Mouse (Mus musculus) right cerebral cortex, adult 2 months (tissue): ENCODE data around the gene H3f3a.
A peak's percentile ranks its signal among the peaks of the same experiment; 100 is the strongest.

Experiments
- DNase-seq, 2 experiments: peaks; one replicate each; pipeline ENCODE4 v3.0.0; 2021 to 2022; ENCODE audit warnings: low spot score in 2 of 2

H3f3a gene

GRCm38 (mm10) chr1:180782906-180783579 is 30.7 kb downstream of the H3f3a start:
- no peak for DNase-seq

GRCm38 (mm10) chr1:180781250-180781649 is 32.5 kb downstream of the H3f3a start:
- no peak for DNase-seq

GRCm38 (mm10) chr1:180780291-180780690 is 33.5 kb downstream of the H3f3a start:
- no peak for DNase-seq

DNA sequence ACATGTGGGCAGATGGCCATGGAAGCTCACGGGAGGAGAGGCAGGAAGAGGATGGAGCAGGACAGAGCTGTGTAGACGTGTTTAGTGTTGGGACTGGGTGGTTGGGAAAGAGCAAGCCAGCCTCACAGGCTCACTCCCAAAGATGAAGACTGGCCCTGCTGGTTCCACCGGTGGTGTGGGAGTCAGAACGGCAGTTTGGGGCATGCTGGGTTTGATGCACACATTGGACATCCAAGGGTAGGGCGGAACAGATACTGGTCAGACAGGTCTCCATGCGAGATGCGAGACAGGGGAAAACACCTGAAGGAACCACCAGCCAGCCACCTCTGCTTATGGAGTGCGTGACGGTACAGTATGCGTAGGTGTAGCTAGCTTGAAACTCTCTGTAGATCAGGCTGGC is 34.8 kb downstream of the H3f3a start:
- DNase-seq = no peak

DNA sequence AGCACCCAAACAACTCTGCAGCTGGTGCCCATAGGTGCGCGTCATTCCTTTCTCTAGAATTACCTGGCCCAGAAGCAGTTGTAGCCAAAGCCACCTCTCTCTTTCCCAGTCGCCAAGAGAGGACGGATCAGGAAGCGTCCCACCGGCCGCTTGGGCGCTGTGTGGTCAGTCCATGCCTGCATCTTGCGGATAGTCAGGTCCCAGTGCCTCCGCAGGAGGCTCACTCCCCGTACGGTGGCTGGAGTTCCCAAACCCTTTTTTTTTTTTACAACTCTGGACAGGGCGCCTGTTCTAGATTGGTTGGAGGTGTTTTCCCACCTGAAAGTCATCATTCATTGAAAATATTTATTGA is 35.4 kb downstream of the H3f3a start:
- DNase-seq = no peak

GRCm38 (mm10) chr1:180777660-180778402 is 35.9 kb downstream of the H3f3a start:
- DNase-seq = peak; percentile 70 to 72

DNA sequence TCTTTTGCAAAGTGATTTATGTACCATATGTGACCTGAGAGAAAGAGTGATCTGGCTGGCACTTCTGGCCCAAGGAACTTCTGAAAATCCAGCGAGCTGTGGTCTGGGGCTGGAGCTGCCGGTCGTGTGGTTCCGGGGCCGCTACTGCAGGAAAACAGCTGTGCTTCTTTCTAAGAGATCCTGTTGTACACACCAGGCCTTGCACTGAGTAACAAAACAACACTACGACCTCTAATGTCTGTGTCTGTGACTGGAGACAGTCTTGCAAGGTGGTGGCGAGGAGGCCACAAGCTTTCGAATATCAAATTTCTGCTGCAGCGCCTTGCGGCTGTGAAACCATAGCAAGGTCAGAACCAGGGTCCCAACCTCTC is 36.5 kb downstream of the H3f3a start:
- DNase-seq = no peak

DNA sequence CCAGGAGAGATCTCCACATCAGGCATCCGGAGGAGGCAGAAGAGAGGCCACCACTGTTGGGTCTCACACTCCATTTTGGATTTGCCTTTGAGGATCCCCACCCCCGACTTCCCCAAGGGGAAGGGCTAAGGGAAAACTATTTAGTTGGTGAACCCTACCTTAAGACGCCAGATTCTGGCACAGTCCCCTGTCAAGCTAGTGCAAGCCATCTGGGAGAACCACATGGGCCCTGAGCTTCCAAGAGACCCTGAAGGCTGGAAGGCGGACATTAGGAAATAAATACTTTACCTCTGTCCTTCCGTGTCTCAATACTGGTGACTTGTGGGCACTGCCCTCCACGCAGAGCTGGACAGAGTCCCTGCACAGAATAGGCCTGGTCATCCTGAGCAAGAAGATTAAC is 37.2 kb downstream of the H3f3a start:
- DNase-seq = no peak

GRCm38 (mm10) chr1:180775849-180776493 is 37.8 kb downstream of the H3f3a start:
- no peak for DNase-seq

GRCm38 (mm10) chr1:180775317-180775716 is 38.4 kb downstream of the H3f3a start:
- DNase-seq = no peak

DNA sequence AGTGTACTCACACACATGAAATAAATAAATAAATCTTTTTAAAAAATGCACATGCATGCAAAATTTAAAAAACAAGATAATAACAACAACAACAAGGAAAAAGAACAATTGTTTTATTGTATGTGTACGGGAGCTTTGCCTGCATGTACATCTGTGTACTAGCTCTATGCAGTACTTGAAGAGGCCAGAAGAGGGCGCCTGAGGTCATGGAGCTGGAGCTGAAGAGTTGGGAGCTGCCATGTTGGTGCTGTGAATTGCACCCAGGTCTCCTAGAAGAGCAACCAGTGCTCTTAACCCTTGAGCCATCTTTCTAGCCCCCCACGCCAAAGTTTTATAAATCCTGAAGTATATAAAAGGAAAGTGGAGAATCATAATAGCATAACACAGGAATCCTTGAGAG is 39.1 kb downstream of the H3f3a start:
- DNase-seq = no peak

DNA sequence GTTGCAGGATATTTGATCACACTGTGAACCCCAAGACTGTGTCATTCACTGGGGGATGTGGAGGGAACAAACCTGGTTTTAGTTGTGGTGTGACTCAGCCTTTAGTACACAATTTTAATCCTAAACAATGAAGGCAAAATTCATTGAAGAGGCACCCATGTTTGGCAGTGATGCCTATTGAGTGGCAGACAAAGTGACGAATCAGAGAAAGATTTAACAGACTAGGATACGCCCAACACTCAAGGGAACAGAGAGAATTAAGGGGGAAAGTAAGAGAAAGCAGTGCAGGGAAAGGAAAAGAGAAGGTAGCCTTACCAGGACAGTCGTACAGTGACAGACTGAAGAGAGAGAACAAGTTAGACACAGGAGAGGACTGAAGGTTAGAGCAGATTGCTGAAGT is 41.5 kb downstream of the H3f3a start:
- DNase-seq = no peak

DNA sequence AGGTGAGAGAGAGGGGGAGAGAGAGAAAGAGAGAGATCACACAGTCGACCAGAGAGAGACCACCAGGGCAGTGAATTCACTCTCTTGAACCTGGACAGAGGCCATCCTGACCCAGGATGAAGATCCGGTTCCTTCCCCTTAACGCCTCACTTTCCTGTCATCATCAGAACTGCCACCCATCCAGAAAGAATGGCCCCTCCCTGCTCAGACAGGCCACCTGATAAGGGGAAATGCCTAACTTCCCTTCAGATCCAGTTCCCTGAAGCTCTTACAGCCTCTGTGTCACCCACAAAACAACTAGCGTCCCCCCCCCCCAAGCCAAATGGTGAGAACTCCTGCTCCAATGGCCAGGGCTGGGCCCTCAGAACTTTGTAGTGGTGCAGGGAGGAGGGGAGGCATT is 42.0 kb downstream of the H3f3a start:
- no peak for DNase-seq

DNA sequence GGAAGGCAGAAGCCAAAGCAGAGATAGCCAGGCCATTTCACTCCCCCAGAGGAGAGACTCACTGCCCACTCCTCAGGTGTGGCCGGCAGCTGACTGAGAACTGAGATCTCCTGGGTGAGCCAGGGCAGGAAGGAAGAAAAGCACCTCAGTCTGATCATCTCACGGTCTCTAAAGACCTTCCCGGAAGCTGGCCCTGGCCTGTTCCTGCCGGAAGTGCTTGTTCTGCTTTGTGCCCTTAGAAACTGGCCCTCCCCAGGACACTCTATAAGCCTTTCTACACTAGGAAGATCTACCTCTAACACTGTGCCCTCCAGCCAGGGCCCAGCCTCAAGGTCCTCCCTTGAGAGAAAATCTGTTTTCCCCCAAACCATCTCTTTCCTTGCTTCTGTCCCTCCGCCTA is 42.4 kb downstream of the H3f3a start:
- DNase-seq = no peak

GRCm38 (mm10) chr1:180768334-180769168 is 45.2 kb downstream of the H3f3a start:
- peak; percentile 41 to 64 for DNase-seq

DNA sequence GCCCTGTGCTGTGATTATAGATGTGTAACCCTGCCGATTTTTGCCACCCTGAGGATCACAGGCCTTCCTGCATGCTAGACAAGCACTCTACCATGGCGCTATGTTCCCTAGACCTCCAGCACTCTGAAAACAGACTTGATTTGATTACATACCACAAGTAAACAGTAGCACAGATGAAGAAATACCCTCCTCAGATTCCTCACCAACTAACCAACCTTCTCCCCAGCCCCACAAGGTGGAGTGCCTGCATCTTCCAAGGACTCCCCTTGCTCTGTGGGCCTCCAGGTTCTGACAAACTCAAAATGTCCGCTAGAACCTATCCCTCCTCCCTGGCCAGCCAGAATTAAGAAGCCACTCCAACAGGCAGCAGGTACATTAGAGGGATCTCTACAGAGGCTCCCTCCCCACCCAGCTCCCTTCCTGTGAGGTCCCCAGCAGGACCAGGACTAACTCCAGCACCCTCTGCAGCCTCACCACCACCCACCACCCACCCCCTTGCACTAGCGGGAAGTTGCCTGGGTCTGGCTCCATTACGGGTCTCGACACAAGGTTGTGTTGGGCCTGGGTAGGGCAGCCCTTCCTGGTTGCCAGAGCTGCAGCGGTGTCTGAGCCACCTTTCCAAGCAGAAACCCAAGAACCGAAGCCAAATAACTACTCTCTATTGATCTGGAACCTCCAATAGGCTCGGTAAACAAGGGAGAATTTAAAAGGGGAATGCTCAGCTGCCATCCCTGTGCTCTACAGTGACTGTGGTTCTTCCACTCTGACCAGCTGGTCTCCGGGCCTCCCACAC is 46.0 kb downstream of the H3f3a start:
- no peak for DNase-seq

DNA sequence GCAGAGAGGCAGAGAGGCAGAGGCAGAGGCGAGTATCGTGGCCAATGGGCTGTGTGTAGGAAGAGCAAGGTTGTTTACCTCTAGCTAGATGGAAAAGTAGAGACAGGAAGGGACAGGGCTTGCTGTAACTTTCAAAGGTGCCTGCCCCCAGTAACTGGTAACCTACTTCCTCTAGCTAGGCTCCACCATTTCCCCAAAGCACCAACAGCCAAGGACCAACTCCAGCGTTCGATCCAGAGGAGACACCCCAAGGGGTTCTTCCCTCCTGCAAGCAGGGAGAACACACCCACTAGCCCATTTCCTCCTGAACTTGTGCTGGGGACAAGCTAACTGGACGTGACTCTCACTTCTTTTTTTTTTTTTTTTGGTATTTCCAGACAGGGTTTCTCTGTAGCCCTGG is 47.2 kb downstream of the H3f3a start:
- no peak for DNase-seq

GRCm38 (mm10) chr1:180765393-180765792 is 48.4 kb downstream of the H3f3a start:
- no peak for DNase-seq

GRCm38 (mm10) chr1:180763828-180764227 is 49.9 kb downstream of the H3f3a start:
- peak; percentile 90 to 92 for DNase-seq

DNA sequence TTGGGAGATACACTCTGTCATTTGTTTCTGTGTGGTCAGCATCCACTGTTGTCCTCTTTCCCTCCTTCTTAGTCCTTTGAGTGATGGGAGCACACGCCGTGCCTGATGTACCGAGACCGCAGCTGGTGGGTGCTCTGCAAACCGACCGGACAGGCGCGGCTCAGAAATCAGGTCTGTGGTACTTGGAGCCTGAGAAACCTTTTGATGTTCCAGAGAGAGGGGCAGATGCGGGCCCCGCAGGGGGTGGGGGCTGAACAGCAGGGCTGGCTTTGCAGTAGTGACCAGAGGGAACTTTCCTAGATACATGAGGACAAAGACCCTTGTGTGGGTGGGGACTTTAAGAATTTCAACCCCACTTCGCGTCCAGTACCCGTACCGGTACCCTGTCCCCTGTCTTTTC is 50.4 kb downstream of the H3f3a start:
- DNase-seq = no peak

GRCm38 (mm10) chr1:180762679-180763078 is 51.1 kb downstream of the H3f3a start:
- no peak for DNase-seq
